Mouse (Mus musculus): Measurements from ENCODE around the gene Plekhg2. TPM values are rescaled to one million over a fixed set of nuclear protein-coding genes. Genes with fewer than 3 reads are reported as not detected.

Plekhg2 gene
- polyA plus RNA-seq (2015; fragmentation: Nextera tagmentation; extraction: Ambion mirVana) = 18.8 and 26.7 TPM in 2 replicates

DNA sequence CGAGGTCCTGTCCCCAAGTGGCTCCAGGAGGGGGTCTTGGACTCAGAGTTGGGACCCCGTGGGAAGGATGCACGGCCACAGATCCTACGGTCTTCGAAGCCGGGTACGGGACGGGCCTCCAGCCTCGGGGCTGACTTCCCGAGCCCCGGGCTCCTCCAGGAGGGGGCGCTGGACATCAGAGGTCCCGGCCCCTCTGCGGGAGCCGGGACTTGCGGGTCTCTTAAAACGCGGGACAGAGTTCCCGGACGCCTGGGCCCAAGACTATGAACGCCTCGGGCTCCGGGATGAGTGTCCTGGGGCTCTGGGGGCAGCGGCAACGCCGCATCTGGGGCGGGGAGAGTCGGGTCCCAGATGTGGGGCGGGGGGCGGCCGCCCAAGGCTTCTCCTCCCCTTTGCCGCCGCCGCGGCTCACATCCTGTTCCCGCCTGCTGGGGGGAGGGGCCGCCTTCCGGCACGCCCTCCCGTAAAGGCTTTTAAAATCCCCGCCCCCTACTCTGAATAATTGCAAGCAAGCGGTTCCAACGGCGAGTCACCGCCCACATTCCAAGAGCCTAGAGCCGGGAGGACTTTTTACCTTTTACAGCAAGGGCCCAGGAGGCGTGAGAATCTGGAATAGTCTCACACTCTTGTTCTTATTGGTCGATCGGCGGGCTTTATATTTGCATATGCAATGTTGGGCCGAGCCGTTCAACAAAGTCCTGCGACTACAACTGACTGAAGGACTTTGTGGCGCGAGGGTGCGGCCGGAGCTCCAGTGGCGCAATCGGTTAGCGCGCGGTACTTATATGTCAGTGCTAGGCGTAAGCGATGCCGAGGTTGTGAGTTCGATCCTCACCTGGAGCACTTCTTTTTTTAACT is at the start of gene Plekhg2:
TSS of gene Plekhg2 (minus strand) at position 349 of the 858 bp plus-strand sequence.
- Histone ChIP-seq H3K4me2 (ENCODE audit: low read length) (peak within 1 kb of the TSS; percentile 74), H3K27me3 (replicated peaks; ENCODE audit: control insufficient read depth, insufficient read depth, low read length) (no peaks in the 10 kb centered on the region), H3K4me1 (ENCODE audit: control insufficient read depth, insufficient read depth, low read depth, low read length) (peaks cover 28% of the 10 kb centered on the region), H3K9ac (ENCODE audit: low read depth, low read length) (peak within 1 kb of the TSS; percentile 73), H3K36me3 (ENCODE audit: control insufficient read depth, insufficient read depth, low read length) (no peaks in the 10 kb centered on the region), H3K9me3 (ENCODE audit: control insufficient read depth, low read length) (no peaks in the 10 kb centered on the region), H3K27ac (ENCODE audit: low read depth, low read length) (peak within 1 kb of the TSS; percentile 88), H3K4me3 (ENCODE audit: low read length) (peak within 1 kb of the TSS; percentile 57)
- under 1% methylated on average over 54 of the region's 66 CpGs for WGBS
- ATAC-seq = peak; percentile 91

GRCm38 (mm10) chr7:28419416-28419815 is 47.0 kb upstream of the Plekhg2 start:
- H3K4me1 ChIP-seq (ENCODE audit: control insufficient read depth, insufficient read depth, low read depth, low read length) = no peaks in the 10 kb centered on the region
- H3K27ac ChIP-seq (ENCODE audit: low read depth, low read length) = no peak overlapping the region
- ATAC-seq = no peak
- H3K9me3 ChIP-seq (ENCODE audit: control insufficient read depth, low read length) = no peaks in the 10 kb centered on the region
- H3K9ac ChIP-seq (ENCODE audit: low read depth, low read length) = no peak overlapping the region
- H3K4me2 ChIP-seq (ENCODE audit: low read length) = no peak overlapping the region
- H3K4me3 ChIP-seq (ENCODE audit: low read length) = no peak overlapping the region
- WGBS = 100% methylated on average over 2 of the region's 2 CpGs
- H3K36me3 ChIP-seq (ENCODE audit: control insufficient read depth, insufficient read depth, low read length) = peaks cover 22% of the 10 kb centered on the region
- no peaks in the 10 kb centered on the region for H3K27me3 ChIP-seq (replicated peaks; ENCODE audit: control insufficient read depth, insufficient read depth, low read length)

- no peaks in the 10 kb centered on the region for H3K27me3 ChIP-seq (replicated peaks; ENCODE audit: control insufficient read depth, insufficient read depth, low read length)
- peaks cover 25% of the 10 kb centered on the region for H3K36me3 ChIP-seq (ENCODE audit: control insufficient read depth, insufficient read depth, low read length)
- no peak overlapping the region for H3K27ac ChIP-seq (ENCODE audit: low read depth, low read length)
- H3K9ac ChIP-seq (ENCODE audit: low read depth, low read length) = no peak overlapping the region
- no peak overlapping the region for H3K4me3 ChIP-seq (ENCODE audit: low read length)
- peak; percentile 71 for ATAC-seq
- no peaks in the 10 kb centered on the region for H3K4me1 ChIP-seq (ENCODE audit: control insufficient read depth, insufficient read depth, low read depth, low read length)
- no peaks in the 10 kb centered on the region for H3K9me3 ChIP-seq (ENCODE audit: control insufficient read depth, low read length)
- WGBS = 66% methylated on average over 8 of the region's 8 CpGs
- no peak overlapping the region for H3K4me2 ChIP-seq (ENCODE audit: low read length)
Measured at GRCm38 (mm10) chr7:28418096-28418670, 45.8 kb upstream of the Plekhg2 start.

DNA sequence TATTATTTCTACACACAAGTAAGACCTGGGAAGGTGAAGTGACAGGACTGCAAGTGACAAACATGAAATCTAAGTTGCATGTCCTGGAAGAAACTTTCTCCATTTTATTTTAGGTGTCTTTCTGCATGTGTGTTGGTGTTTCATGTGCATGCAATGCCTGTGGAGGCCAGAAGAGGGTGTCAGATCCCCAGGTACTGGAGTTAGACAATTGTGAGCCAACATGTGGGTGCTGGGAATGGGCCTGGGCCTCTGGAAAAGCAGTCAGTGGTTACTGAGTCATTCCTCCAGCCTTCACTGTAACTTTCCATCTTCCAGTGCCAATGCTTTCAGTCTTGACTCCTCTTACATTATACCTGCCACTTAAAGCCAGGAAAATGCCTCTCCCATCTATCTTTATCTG is 45.0 kb upstream of the Plekhg2 start:
- no peak overlapping the region for H3K4me3 ChIP-seq (ENCODE audit: low read length)
- no peak overlapping the region for H3K4me2 ChIP-seq (ENCODE audit: low read length)
- H3K9me3 ChIP-seq (ENCODE audit: control insufficient read depth, low read length) = no peaks in the 10 kb centered on the region
- no peaks in the 10 kb centered on the region for H3K27me3 ChIP-seq (replicated peaks; ENCODE audit: control insufficient read depth, insufficient read depth, low read length)
- H3K36me3 ChIP-seq (ENCODE audit: control insufficient read depth, insufficient read depth, low read length) = peaks cover 21% of the 10 kb centered on the region
- ATAC-seq = no peak
- H3K27ac ChIP-seq (ENCODE audit: low read depth, low read length) = no peak overlapping the region
- no peak overlapping the region for H3K9ac ChIP-seq (ENCODE audit: low read depth, low read length)
- H3K4me1 ChIP-seq (ENCODE audit: control insufficient read depth, insufficient read depth, low read depth, low read length) = no peaks in the 10 kb centered on the region

- ATAC-seq = no peak
- H3K4me3 ChIP-seq (ENCODE audit: low read length) = no peak overlapping the region
- no peaks in the 10 kb centered on the region for H3K4me1 ChIP-seq (ENCODE audit: control insufficient read depth, insufficient read depth, low read depth, low read length)
- no peak overlapping the region for H3K4me2 ChIP-seq (ENCODE audit: low read length)
- no peak overlapping the region for H3K27ac ChIP-seq (ENCODE audit: low read depth, low read length)
- WGBS = 88% methylated on average over 4 of the region's 4 CpGs
- H3K27me3 ChIP-seq (replicated peaks; ENCODE audit: control insufficient read depth, insufficient read depth, low read length) = no peaks in the 10 kb centered on the region
- H3K36me3 ChIP-seq (ENCODE audit: control insufficient read depth, insufficient read depth, low read length) = peaks cover 23% of the 10 kb centered on the region
- H3K9ac ChIP-seq (ENCODE audit: low read depth, low read length) = no peak overlapping the region
- no peaks in the 10 kb centered on the region for H3K9me3 ChIP-seq (ENCODE audit: control insufficient read depth, low read length)
Measured at GRCm38 (mm10) chr7:28412826-28413225, 40.4 kb upstream of the Plekhg2 start.

GRCm38 (mm10) chr7:28410841-28411475 is 38.6 kb upstream of the Plekhg2 start:
- no peak overlapping the region for H3K27ac ChIP-seq (ENCODE audit: low read depth, low read length)
- H3K9ac ChIP-seq (ENCODE audit: low read depth, low read length) = no peak overlapping the region
- 95% methylated on average over 3 of the region's 3 CpGs for WGBS
- H3K4me1 ChIP-seq (ENCODE audit: control insufficient read depth, insufficient read depth, low read depth, low read length) = no peaks in the 10 kb centered on the region
- no peaks in the 10 kb centered on the region for H3K9me3 ChIP-seq (ENCODE audit: control insufficient read depth, low read length)
- no peak overlapping the region for H3K4me3 ChIP-seq (ENCODE audit: low read length)
- H3K27me3 ChIP-seq (replicated peaks; ENCODE audit: control insufficient read depth, insufficient read depth, low read length) = no peaks in the 10 kb centered on the region
- H3K4me2 ChIP-seq (ENCODE audit: low read length) = no peak overlapping the region
- no peak for ATAC-seq
- H3K36me3 ChIP-seq (ENCODE audit: control insufficient read depth, insufficient read depth, low read length) = peaks cover 40% of the 10 kb centered on the region

DNA sequence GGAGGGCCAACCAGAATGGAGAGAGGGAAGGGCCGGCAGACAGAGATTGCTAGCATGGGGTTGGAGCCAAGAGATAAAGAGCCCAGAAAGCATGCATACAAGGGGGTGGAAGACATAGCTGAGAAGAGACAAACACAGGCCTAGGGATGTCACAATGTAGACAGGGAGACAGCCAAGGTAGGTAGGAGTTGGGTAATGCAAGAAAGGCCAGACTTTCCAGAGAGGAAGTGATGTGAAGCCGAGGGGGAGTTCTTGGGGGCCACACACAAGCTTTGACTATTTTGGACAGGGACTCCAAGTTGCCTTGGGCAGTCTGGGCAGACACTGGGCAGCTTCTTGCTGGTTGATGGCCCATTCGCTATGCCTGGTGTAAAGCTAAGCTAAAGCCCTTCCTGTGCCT is 29.5 kb upstream of the Plekhg2 start:
- H3K27me3 ChIP-seq (replicated peaks; ENCODE audit: control insufficient read depth, insufficient read depth, low read length) = no peaks in the 10 kb centered on the region
- H3K4me1 ChIP-seq (ENCODE audit: control insufficient read depth, insufficient read depth, low read depth, low read length) = no peaks in the 10 kb centered on the region
- H3K9ac ChIP-seq (ENCODE audit: low read depth, low read length) = no peak overlapping the region
- no peaks in the 10 kb centered on the region for H3K9me3 ChIP-seq (ENCODE audit: control insufficient read depth, low read length)
- H3K4me3 ChIP-seq (ENCODE audit: low read length) = no peak overlapping the region
- H3K36me3 ChIP-seq (ENCODE audit: control insufficient read depth, insufficient read depth, low read length) = peaks cover 77% of the 10 kb centered on the region
- no peak overlapping the region for H3K27ac ChIP-seq (ENCODE audit: low read depth, low read length)
- no peak overlapping the region for H3K4me2 ChIP-seq (ENCODE audit: low read length)
- 85% methylated on average over 3 of the region's 3 CpGs for WGBS
- no peak for ATAC-seq

- Histone ChIP-seq H3K4me1 (ENCODE audit: control insufficient read depth, insufficient read depth, low read depth, low read length) (no peaks in the 10 kb centered on the region), H3K27ac (ENCODE audit: low read depth, low read length) (no peak overlapping the region), H3K4me2 (ENCODE audit: low read length) (no peak overlapping the region), H3K27me3 (replicated peaks; ENCODE audit: control insufficient read depth, insufficient read depth, low read length) (no peaks in the 10 kb centered on the region), H3K4me3 (ENCODE audit: low read length) (no peak overlapping the region), H3K9me3 (ENCODE audit: control insufficient read depth, low read length) (no peaks in the 10 kb centered on the region), H3K36me3 (ENCODE audit: control insufficient read depth, insufficient read depth, low read length) (peaks cover 75% of the 10 kb centered on the region), H3K9ac (ENCODE audit: low read depth, low read length) (no peak overlapping the region)
- WGBS = 100% methylated on average over 1 of the region's 1 CpGs
- ATAC-seq = no peak
Measured at GRCm38 (mm10) chr7:28401030-28401429, 28.6 kb upstream of the Plekhg2 start.

- Histone ChIP-seq H3K4me3 (ENCODE audit: low read length) (no peak overlapping the region), H3K4me2 (ENCODE audit: low read length) (no peak overlapping the region), H3K9me3 (ENCODE audit: control insufficient read depth, low read length) (no peaks in the 10 kb centered on the region), H3K27me3 (replicated peaks; ENCODE audit: control insufficient read depth, insufficient read depth, low read length) (no peaks in the 10 kb centered on the region), H3K27ac (ENCODE audit: low read depth, low read length) (no peak overlapping the region), H3K4me1 (ENCODE audit: control insufficient read depth, insufficient read depth, low read depth, low read length) (peaks cover 2% of the 10 kb centered on the region), H3K36me3 (ENCODE audit: control insufficient read depth, insufficient read depth, low read length) (peaks cover 66% of the 10 kb centered on the region), H3K9ac (ENCODE audit: low read depth, low read length) (no peak overlapping the region)
- no peak for ATAC-seq
- 89% methylated on average over 10 of the region's 10 CpGs for WGBS
Measured at GRCm38 (mm10) chr7:28398696-28399340, 26.4 kb upstream of the Plekhg2 start.
